Mouse (Mus musculus): ENCODE data around the gene Olfr1222.

DNA sequence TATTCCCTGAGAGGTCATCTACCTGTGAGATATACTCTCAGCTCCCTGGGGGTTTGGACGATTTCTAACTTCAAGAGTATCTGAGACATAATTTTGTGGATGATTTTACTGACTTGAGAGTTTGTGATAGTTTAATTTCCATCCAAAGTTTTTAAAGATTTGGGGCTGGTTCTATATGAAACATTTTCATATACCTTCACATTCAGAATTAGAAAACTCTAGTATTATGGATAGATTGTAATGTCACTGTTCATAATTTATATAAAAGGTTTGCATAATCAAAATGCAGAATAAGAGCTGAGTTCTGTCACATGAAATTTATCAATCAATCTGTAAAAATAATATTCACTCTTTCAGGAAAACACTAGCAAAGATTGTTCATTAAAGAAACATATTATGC lies 18.6 kb upstream of the Olfr1222 start, which contains the start of gene Olfr1223:
- no peak for TF ChIP-seq POLR2A (IDR thresholded peaks at IDR 0.05; ENCODE audit: low read depth, low read length)
- TF ChIP-seq CTCF (IDR thresholded peaks at IDR 0.05; ENCODE audit: borderline replicate concordance, insufficient read depth, low read length): no peak

Measured in embryonic fibroblast, embryonic 13.5 days (primary cell).